Mouse (Mus musculus) spleen, adult 2 months (tissue): Measurements from ENCODE around the gene Megf11.

Source experiments
- CTCF ChIP-seq: fragments of 200-500 bp; IDR thresholded peaks from 2 replicates; pipeline ENCODE4 v1.5.1; 2011; ENCODE audit warnings: mild to moderate bottlenecking, inconsistent platforms; ENCODE audit not compliant: insufficient read depth, insufficient read length, insufficient replicate concordance; ENCODE audit errors: extremely low read depth
- POLR2A ChIP-seq: fragments of 200-500 bp; IDR thresholded peaks from 2 replicates; pipeline ENCODE4 v1.6.1; 2011; ENCODE audit warnings: low read depth, low read length, inconsistent platforms

DNA sequence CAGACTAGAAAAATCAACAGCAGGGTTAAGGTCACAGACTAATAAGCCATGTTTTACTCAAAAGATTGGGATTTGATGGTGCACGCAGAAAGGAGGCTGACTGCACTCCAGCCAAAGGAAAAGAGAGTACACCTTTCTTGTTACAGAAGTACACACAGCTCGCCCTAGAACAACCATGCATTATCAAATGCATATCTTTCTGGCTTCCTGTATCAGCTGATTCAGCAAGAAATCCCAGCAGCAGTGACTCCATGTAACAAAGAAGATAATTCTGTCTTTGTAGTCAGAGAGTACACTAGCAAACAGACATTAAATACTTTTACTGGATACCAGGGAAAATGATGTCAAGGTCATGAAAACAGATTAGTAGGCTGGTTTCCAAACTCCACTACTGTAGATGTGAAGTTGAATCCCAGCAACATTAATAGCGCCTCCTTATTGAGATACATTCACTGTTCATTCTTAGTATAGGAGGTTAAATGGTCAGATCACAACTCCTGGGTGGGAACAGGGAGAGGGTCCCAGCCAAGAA is 345.7 kb downstream of the Megf11 start:
- TF ChIP-seq CTCF (no peak), POLR2A (no peak)
